Mouse (Mus musculus): ENCODE measurements at regions not wholly inside any gene's neighbourhood (a gene's known extent, or its start where the extent isn't known, plus 50 kb on each side); places are given as distances from the start of the nearest gene placed in this dataset.

GRCm38 (mm10) chr12:27139683-27140334 lies 202.6 kb downstream of the Sox11 start:
- no peak for DNase-seq

GRCm38 (mm10) chr12:27138663-27139633 lies 203.4 kb downstream of the Sox11 start:
- DNase-seq: no peak

GRCm38 (mm10) chr12:27135997-27136559 lies 206.3 kb downstream of the Sox11 start:
- peak; percentile 30 to 56 for DNase-seq

GRCm38 (mm10) chr12:27130544-27130943 lies 211.8 kb downstream of the Sox11 start:
- DNase-seq: no peak

GRCm38 (mm10) chr12:27127054-27127605 lies 215.2 kb downstream of the Sox11 start:
- no peak for DNase-seq

GRCm38 (mm10) chr12:27118581-27118980 lies 223.8 kb downstream of the Sox11 start:
- no peak for DNase-seq

- DNase-seq: no peak
Observed at GRCm38 (mm10) chr12:27115392-27115791, 227.0 kb downstream of the Sox11 start.

- no peak for DNase-seq
Observed at GRCm38 (mm10) chr12:27104925-27105571, 237.3 kb downstream of the Sox11 start.

GRCm38 (mm10) chr12:27102996-27103395 lies 239.4 kb downstream of the Sox11 start:
- no peak for DNase-seq

- DNase-seq: no peak
Observed at GRCm38 (mm10) chr12:27089206-27089605, 253.2 kb downstream of the Sox11 start.

GRCm38 (mm10) chr12:27085890-27086289 lies 256.5 kb downstream of the Sox11 start:
- DNase-seq: no peak

GRCm38 (mm10) chr12:27083645-27084550 lies 258.5 kb downstream of the Sox11 start:
- DNase-seq: no peak

GRCm38 (mm10) chr12:27083089-27083488 lies 259.3 kb downstream of the Sox11 start:
- no peak for DNase-seq

GRCm38 (mm10) chr12:27082624-27083023 lies 259.8 kb downstream of the Sox11 start:
- DNase-seq: peak; percentile 28 to 46

GRCm38 (mm10) chr12:27076107-27076738 lies 266.2 kb downstream of the Sox11 start:
- no peak for DNase-seq

- no peak for DNase-seq
Observed at GRCm38 (mm10) chr12:27065011-27065517, 277.3 kb downstream of the Sox11 start.

GRCm38 (mm10) chr12:27063518-27063917 lies 278.9 kb downstream of the Sox11 start:
- DNase-seq: no peak

- DNase-seq: no peak
Observed at GRCm38 (mm10) chr12:27062511-27063264, 279.7 kb downstream of the Sox11 start.

- no peak for DNase-seq
Observed at GRCm38 (mm10) chr12:27062061-27062461, 280.3 kb downstream of the Sox11 start.
